Mouse (Mus musculus): ENCODE measurements at regions not wholly inside any gene's neighbourhood (a gene's known extent, or its start where the extent isn't known, plus 50 kb on each side); places are given as distances from the start of the nearest gene placed in this dataset.
A peak's percentile ranks its signal among the peaks of the same experiment; 100 is the strongest.

DNA sequence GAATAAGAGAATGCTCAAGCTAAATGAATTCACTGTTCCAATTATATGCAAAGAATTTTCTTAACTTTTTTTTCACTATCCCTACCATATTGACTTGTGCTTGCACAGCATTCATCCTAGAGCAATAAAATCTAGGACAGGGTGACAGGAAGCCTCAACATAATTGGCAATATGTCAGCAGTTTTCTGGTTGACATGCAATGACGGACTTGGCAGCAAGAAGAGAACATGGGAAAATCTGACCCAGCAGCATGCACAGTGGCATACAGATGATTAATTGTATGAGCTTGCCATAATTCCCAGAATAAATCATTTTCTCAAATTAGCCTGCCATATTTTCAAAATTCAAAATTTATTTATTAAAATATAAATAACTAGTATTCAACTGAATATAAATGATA, 152.7 kb downstream of the Amy2a5 start:
- DNase-seq = no peak

DNA sequence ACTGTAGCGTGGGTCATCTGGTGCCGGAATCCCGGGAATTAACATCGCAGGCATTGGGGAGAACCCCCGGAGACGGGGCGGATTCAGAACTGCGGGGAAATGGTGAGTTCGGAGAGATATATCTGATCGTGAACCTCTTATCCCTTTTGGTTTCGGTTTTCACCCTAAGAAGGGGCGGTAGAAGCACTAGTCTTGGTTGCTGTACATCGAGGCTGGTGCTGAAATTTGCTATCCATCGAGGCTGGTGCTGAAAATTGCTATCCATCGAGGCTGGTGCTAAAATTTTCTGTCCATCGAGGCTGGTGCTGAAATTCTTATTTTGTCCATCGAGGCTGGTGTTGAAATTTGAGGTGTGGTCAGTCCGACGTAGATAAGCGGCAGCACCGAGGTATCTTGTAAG, 167.8 kb downstream of the Amy2a5 start:
- DNase-seq = peak; percentile 17

DNA sequence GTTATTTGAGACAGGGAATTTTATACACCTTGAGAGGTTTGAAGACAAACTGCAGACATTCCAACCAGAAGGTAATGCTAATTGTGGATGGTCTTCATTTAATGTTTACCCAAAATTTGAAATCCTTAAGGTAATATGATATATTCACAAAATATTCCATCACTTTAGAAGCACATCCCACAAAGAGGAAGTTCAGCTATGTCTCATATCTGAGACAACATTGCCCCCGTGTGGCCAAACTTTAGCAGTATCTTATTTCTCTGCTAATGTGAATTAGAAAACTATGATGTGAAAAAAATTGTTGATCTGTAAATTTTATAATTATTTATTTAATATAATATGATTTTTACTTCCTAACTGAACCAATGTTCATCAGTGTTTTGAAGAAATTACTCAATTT, 177.9 kb downstream of the Amy2a5 start:
- peak; percentile 71 for DNase-seq

All from adrenal gland, postnatal 14 days (tissue).